10 mouse cellular contexts compared by ENCODE assay signal in the genomic region with DNA sequence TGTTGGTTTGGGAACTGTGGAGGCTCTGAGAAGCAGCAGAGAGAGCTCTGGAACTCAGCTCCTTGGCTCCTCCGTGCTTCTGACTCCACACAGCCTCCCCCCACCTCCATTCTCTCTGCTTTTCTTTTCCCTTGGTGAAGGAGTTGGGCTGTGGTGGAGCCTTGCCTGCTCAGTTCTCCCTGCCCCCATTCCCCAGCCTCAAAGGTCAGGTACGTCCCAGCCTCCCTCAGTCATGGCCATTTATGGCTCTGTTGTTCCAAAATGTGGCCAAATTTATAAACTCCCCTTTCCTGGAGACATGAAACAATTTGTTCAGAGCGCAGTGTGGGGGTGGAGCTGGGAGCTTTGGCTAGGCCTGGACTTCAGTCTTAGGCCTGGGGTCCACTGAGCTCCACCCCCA. TPM values are rescaled to one million over a fixed set of nuclear protein-coding genes. Genes with fewer than 3 reads are reported as not detected.
DNase-seq lines count a peak whose midpoint lies in the region; ATAC-seq lines count a peak whose summit lies in the region.
"Had no signal": no experiment of that assay in that cellular context is flagged by ENCODE, and none has a peak within 500 bp of the region (broad histone marks: within the 10 kb centered on the region; RNA-seq: fewer than 3 reads in every experiment).

No protein-coding gene starts in this region.

- H3K36me3 ChIP-seq in limb, embryonic 10.5 days: no peaks in the 10 kb centered on the region
- H3K36me3 ChIP-seq in midbrain, embryonic 15.5 days (replicated peaks): no peaks in the 10 kb centered on the region
- H3K36me3 ChIP-seq: G1E had no signal

- WGBS in limb, embryonic 10.5 days: 57% methylated on average over 3 of the region's 3 CpGs
- WGBS in midbrain, embryonic 15.5 days: 67% methylated on average over 3 of the region's 3 CpGs

- no peak overlapping the region for H3K4me2 ChIP-seq in midbrain, embryonic 15.5 days
- H3K4me2 ChIP-seq: forebrain, embryonic 13.5 days had no signal

- intact Hi-C loops in heart, postnatal 10 days (cut with DNase I): no loop called here

- H3K9ac ChIP-seq in midbrain, embryonic 15.5 days: no peak overlapping the region
- H3K9ac ChIP-seq: forebrain, embryonic 13.5 days had no signal

- H3K4me1 ChIP-seq in limb, embryonic 10.5 days: peaks cover 27% of the 10 kb centered on the region
- no peaks in the 10 kb centered on the region for H3K4me1 ChIP-seq in midbrain, embryonic 15.5 days
- H3K4me1 ChIP-seq: forebrain, embryonic 13.5 days had no signal

- peak; percentile 37 for DNase-seq in urinary bladder, postnatal 14 days (ENCODE audit: low spot score)
- no peak for DNase-seq in urinary bladder, postnatal 10 days (ENCODE audit: low spot score)
- DNase-seq in heart, postnatal 10 days: peak; percentile 37 to 61
- DNase-seq in limb, embryonic 10.5 days (ENCODE audit: low spot score): no peak
- peak; percentile 76 for DNase-seq in testis, postnatal 14 days (ENCODE audit: low spot score)
- no peak for DNase-seq in thymus, postnatal 14 days
- no peak for DNase-seq in embryo, embryonic 10 days (ENCODE audit: low spot score)

- H3K27me3 ChIP-seq in limb, embryonic 10.5 days (ENCODE audit: low read depth, poor library complexity, severe bottlenecking): no peaks in the 10 kb centered on the region
- H3K27me3 ChIP-seq in midbrain, embryonic 15.5 days (replicated peaks): no peaks in the 10 kb centered on the region
- H3K27me3 ChIP-seq: forebrain, embryonic 13.5 days had no signal

- no peak for ATAC-seq in midbrain, embryonic 15.5 days (replicated peaks)
- ATAC-seq: forebrain, embryonic 13.5 days had no signal

- H3K9me3 ChIP-seq in limb, embryonic 10.5 days (replicated peaks): no peaks in the 10 kb centered on the region
- no peaks in the 10 kb centered on the region for H3K9me3 ChIP-seq in midbrain, embryonic 15.5 days
- H3K9me3 ChIP-seq: forebrain, embryonic 13.5 days; G1E had no signal

- peak overlapping the region; percentile 20; the same call in 1 of the 2 replicates for H3K27ac ChIP-seq in limb, embryonic 10.5 days
- H3K27ac ChIP-seq in midbrain, embryonic 15.5 days: no peak overlapping the region
- H3K27ac ChIP-seq: forebrain, embryonic 13.5 days had no signal

- no peak overlapping the region for H3K4me3 ChIP-seq in limb, embryonic 10.5 days
- H3K4me3 ChIP-seq in midbrain, embryonic 15.5 days: no peak overlapping the region
- H3K4me3 ChIP-seq: forebrain, embryonic 13.5 days had no signal

RNA-seq across cellular contexts. Expression of a gene that starts 34.8 kb away (rescaled TPM):
- total RNA-seq in heart, postnatal 10 days (2021): 100 to 1,000 TPM; 210 to 215 TPM
- 43.0 and 52.8 TPM in 2 replicates for polyA plus RNA-seq in limb, embryonic 10.5 days (2016; fragmentation: Nextera tagmentation; extraction: Ambion mirVana)
- 16.0 and 17.9 TPM in 2 replicates for polyA plus RNA-seq in midbrain, embryonic 15.5 days (2015; fragmentation: Nextera tagmentation; extraction: Ambion mirVana)
- total RNA-seq: G1E had no signal
- polyA plus RNA-seq: G1E had no signal

Comparison
In these comparisons a context has a peak if more than half of its experiments do, and no peak if none do; other contexts are left out.
1. DNase-seq: peak in urinary bladder, postnatal 14 days (single experiment), heart, postnatal 10 days (2 of 2) and testis, postnatal 14 days (single experiment); none in urinary bladder, postnatal 10 days (single experiment), limb, embryonic 10.5 days (single experiment), thymus, postnatal 14 days (single experiment) and embryo, embryonic 10 days (single experiment).